Mouse (Mus musculus) CD4-positive, CD25-positive, alpha-beta regulatory T cell, adult 4 months (primary cell): ENCODE data around the gene Cdt1. TPM values are rescaled to one million over a fixed set of nuclear protein-coding genes. Genes with fewer than 3 reads are reported as not detected.

Experiments
- ATAC-seq: one replicate; pipeline ENCODE4 v1.8.0; 2017
- polyA plus RNA-seq, 2 experiments: library from polyadenylated mRNA; unstranded; fragments of 100-300 nt; shearing (Covaris generic); gene quantifications; one replicate each; pipeline ENCODE4 v1.2.1; 2017

Cdt1 gene
- polyA plus RNA-seq, 2 experiments from 2014 or later: 8.2 to 12.6 TPM

GRCm38 (mm10) chr8:122616181-122616905 is 48.5 kb downstream of the Cdt1 start:
- no peak for ATAC-seq

GRCm38 (mm10) chr8:122617947-122618546 is 50.2 kb downstream of the Cdt1 start:
- ATAC-seq: peak; percentile 82

- ATAC-seq: no peak
Measured at GRCm38 (mm10) chr8:122618660-122619378, 51.0 kb downstream of the Cdt1 start.

- ATAC-seq: no peak
Measured at GRCm38 (mm10) chr8:122620446-122620845, 52.6 kb downstream of the Cdt1 start.

GRCm38 (mm10) chr8:122622727-122623126 is 54.9 kb downstream of the Cdt1 start, which contains the start of gene Pabpn1l:
Gene Pabpn1l (minus strand): TSS chr8:122622739.
- ATAC-seq: no peak

Other genes starting within 250 kb of the Cdt1 start
- gene Trhr2, start 207.3 kb upstream of the Cdt1 start, polyA plus RNA-seq: not detected
- 10 to 100 TPM; 12.1 to 12.7 TPM for gene Zc3h18, start 191.4 kb upstream of the Cdt1 start, polyA plus RNA-seq
- under 1 TPM in 1 of 2 experiments, not detected in 1; 0.77 TPM for gene Il17c, start 146.0 kb upstream of the Cdt1 start, polyA plus RNA-seq
- 100 to 1,000 TPM; 801 to 968 TPM for gene Cyba, start 135.1 kb upstream of the Cdt1 start, polyA plus RNA-seq
- 10 to 100 TPM; 12.6 to 20.0 TPM for gene Mvd, start 124.6 kb upstream of the Cdt1 start, polyA plus RNA-seq
- 1 to 10 TPM; 2.6 to 5.2 TPM for gene Snai3, start 107.3 kb upstream of the Cdt1 start, polyA plus RNA-seq
- gene Rnf166, start 92.0 kb upstream of the Cdt1 start, polyA plus RNA-seq: 10 to 100 TPM; 27.3 to 31.0 TPM
- gene Ctu2, start 91.9 kb upstream of the Cdt1 start, polyA plus RNA-seq: 10 to 100 TPM; 11.5 to 16.9 TPM
- 10 to 100 TPM; 15.3 to 22.7 TPM for gene Piezo1, start 16.7 kb upstream of the Cdt1 start, polyA plus RNA-seq
- 100 to 1,000 TPM; 146 to 207 TPM for gene Aprt, start 8.9 kb downstream of the Cdt1 start, polyA plus RNA-seq
- gene Galns, start 43.4 kb downstream of the Cdt1 start, polyA plus RNA-seq: 10 to 100 TPM in 1 of 2 experiments, 1 to 10 TPM in 1; 8.7 to 12.7 TPM
- gene Trappc2l, start 43.6 kb downstream of the Cdt1 start, polyA plus RNA-seq: 10 to 100 TPM; 45.0 to 70.1 TPM
- gene Pabpn1l, start 54.7 kb downstream of the Cdt1 start, polyA plus RNA-seq: not detected
- gene Cbfa2t3, start 131.1 kb downstream of the Cdt1 start, polyA plus RNA-seq: under 1 TPM in 1 of 2 experiments, not detected in 1; 0.25 TPM
- gene Acsf3, start 207.5 kb downstream of the Cdt1 start, polyA plus RNA-seq: 1 to 10 TPM; 4.9 to 8.2 TPM